Mouse (Mus musculus) heart, adult 2 months (tissue): Measurements from ENCODE around the gene Sowaha.

ENCODE experiments used
- CTCF ChIP-seq: fragments of 200-600 bp; IDR thresholded peaks from 2 replicates; pipeline ENCODE4 v1.8.1; 2022; ENCODE audit warnings: antibody characterized with exemption, mild to moderate bottlenecking, moderate library complexity
- POLR2A ChIP-seq: fragments of 200-500 bp; IDR thresholded peaks from 2 replicates; pipeline ENCODE4 v1.6.1; 2011; ENCODE audit warnings: mild to moderate bottlenecking, low read depth, low read length, control low read depth; ENCODE audit not compliant: insufficient read depth

GRCm38 (mm10) chr11:53436338-53436737, 43.7 kb downstream of the Sowaha start:
- TF ChIP-seq CTCF (no peak), POLR2A (no peak)
